Mouse (Mus musculus) regulatory T cell (primary cell): ENCODE results near the gene Art4.

Experiments
- in situ Hi-C: fragments of 300-600 bp; cut with MboI, MseI; formaldehyde crosslinking; loops from one replicate; pipeline ENCODE4 v1.15.1; 2025; ENCODE audit warnings: high pct_unique_total_duplicates

Gene Art4

GRCm38 (mm10) chr6:136827881-136828561, 29.5 kb downstream of the Art4 start, which contains the start of gene Wbp11:
Gene Wbp11, minus strand, starts transcription at chr6:136828233.
- in situ Hi-C loops = loop anchor here (5.0 kb wide), 1 partner anchor 104 kb away; no protein-coding TSS in a partner anchor

- in situ Hi-C loops = loop anchor here (5.0 kb wide), 1 partner anchor 105 kb away; no protein-coding TSS in a partner anchor
Observed at GRCm38 (mm10) chr6:136827516-136827880, 30.0 kb downstream of the Art4 start, which contains the start of gene BC049715. Gene BC049715, plus strand, starts transcription at chr6:136827626.

- in situ Hi-C loops = loop anchor here (5.0 kb wide), 1 partner anchor 105 kb away; no protein-coding TSS in a partner anchor
Observed at GRCm38 (mm10) chr6:136827116-136827515, 30.4 kb downstream of the Art4 start.

- in situ Hi-C loops = loop anchor here (5.0 to 25.0 kb wide), 2 partner anchors 107 to 912 kb away; partner anchors contain the start of gene Strap
Observed at GRCm38 (mm10) chr6:136824987-136825386, 32.5 kb downstream of the Art4 start.

- in situ Hi-C loops = loop anchor here (25.0 kb wide), 1 partner anchor 916 kb away; the partner anchor contains the start of gene Strap
Observed at GRCm38 (mm10) chr6:136821086-136821485, 36.4 kb downstream of the Art4 start.

- in situ Hi-C loops = loop anchor here (25.0 kb wide), 1 partner anchor 917 kb away; the partner anchor contains the start of gene Strap
Observed at GRCm38 (mm10) chr6:136820381-136820780, 37.2 kb downstream of the Art4 start.

GRCm38 (mm10) chr6:136817549-136817948, 40.0 kb downstream of the Art4 start:
- in situ Hi-C loops = loop anchor here (25.0 kb wide), 1 partner anchor 920 kb away; the partner anchor contains the start of gene Strap

- in situ Hi-C loops = loop anchor here (25.0 kb wide), 1 partner anchor 920 kb away; the partner anchor contains the start of gene Strap
Observed at GRCm38 (mm10) chr6:136816826-136817225, 40.7 kb downstream of the Art4 start.

- in situ Hi-C loops = loop anchor here (25.0 kb wide), 1 partner anchor 922 kb away; the partner anchor contains the start of gene Strap
Observed at GRCm38 (mm10) chr6:136815381-136815780, 42.2 kb downstream of the Art4 start.

- in situ Hi-C loops = loop anchor here (25.0 kb wide), 1 partner anchor 924 kb away; the partner anchor contains the start of gene Strap
Observed at GRCm38 (mm10) chr6:136813117-136813516, 44.4 kb downstream of the Art4 start.

GRCm38 (mm10) chr6:136811196-136811595, 46.3 kb downstream of the Art4 start:
- in situ Hi-C loops = loop anchor here (25.0 kb wide), 1 partner anchor 926 kb away; the partner anchor contains the start of gene Strap

- in situ Hi-C loops = loop anchor here (5.0 to 25.0 kb wide), 2 partner anchors 128 to 928 kb away; partner anchors contain the start of gene Strap
Observed at GRCm38 (mm10) chr6:136809673-136810072, 47.9 kb downstream of the Art4 start.

GRCm38 (mm10) chr6:136809077-136809476, 48.5 kb downstream of the Art4 start:
- in situ Hi-C loops = loop anchor here (5.0 to 25.0 kb wide), 2 partner anchors 128 to 928 kb away; partner anchors contain the start of gene Strap

- in situ Hi-C loops = loop anchor here (5.0 to 25.0 kb wide), 2 partner anchors 129 to 929 kb away; partner anchors contain the start of gene Strap
Observed at GRCm38 (mm10) chr6:136808631-136809046, 48.9 kb downstream of the Art4 start.

- in situ Hi-C loops = loop anchor here (5.0 to 25.0 kb wide), 2 partner anchors 129 to 929 kb away; partner anchors contain the start of gene Strap
Observed at GRCm38 (mm10) chr6:136808014-136808417, 49.5 kb downstream of the Art4 start, which contains the start of gene H2afj. Gene H2afj, plus strand, starts transcription at chr6:136808244.

GRCm38 (mm10) chr6:136807395-136808013, 50.0 kb downstream of the Art4 start:
- in situ Hi-C loops = loop anchor here (5.0 to 25.0 kb wide), 2 partner anchors 130 to 930 kb away; partner anchors contain the start of gene Strap

GRCm38 (mm10) chr6:136806819-136807218, 50.7 kb downstream of the Art4 start:
- in situ Hi-C loops = loop anchor here (5.0 to 25.0 kb wide), 2 partner anchors 130 to 930 kb away; partner anchors contain the start of gene Strap

GRCm38 (mm10) chr6:136805409-136805775, 52.1 kb downstream of the Art4 start:
- in situ Hi-C loops = loop anchor here (5.0 to 25.0 kb wide), 2 partner anchors 132 to 932 kb away; partner anchors contain the start of gene Strap

GRCm38 (mm10) chr6:136804705-136805408, 52.7 kb downstream of the Art4 start:
- in situ Hi-C loops = loop anchor here (5.0 to 25.0 kb wide), 2 partner anchors 132 to 932 kb away; partner anchors contain the start of gene Strap
